Mouse (Mus musculus): ENCODE data around the gene Agpat4.

Gene Agpat4

DNA sequence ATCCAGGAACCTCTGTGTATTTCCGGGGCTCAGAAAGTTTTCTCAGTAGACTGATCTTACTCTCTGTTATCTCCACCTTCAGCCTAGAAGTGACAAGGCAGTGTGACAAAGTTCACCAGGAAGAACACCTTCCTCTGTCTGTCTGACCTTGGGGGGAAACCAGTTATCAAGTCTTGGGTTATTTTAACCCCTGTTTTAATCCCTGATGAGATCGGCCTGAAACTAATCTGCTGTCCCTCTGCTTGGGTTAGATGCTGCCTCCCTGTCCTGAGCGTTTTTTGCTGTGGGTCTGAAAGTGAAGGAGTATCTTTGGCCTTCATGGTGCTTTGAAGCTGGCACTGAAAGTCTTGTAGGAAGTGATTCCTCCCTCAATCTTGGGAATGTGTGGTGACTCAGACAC is 4.7 kb downstream of the Agpat4 start:
- DNase-seq, result no peak

DNA sequence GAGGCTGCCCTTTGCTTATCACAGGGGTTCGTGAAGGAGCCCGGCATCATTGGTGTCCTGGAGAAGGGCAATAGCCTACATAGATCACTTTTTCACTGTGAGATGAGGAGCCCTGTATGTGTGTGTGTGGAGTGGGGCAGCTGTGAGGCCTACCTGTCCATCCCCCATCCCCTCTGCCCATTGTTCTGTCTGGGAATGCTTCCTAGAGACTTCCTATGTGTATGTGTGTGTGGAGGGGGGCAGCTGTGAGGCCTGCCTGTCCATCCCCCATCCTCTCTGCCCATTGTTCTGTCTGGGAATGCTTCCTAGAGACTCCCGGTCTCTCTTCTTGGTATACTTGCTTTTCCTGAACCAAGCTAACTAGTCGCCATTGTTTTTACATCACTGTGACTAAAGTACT is 8.6 kb downstream of the Agpat4 start:
- no peak for DNase-seq

DNA sequence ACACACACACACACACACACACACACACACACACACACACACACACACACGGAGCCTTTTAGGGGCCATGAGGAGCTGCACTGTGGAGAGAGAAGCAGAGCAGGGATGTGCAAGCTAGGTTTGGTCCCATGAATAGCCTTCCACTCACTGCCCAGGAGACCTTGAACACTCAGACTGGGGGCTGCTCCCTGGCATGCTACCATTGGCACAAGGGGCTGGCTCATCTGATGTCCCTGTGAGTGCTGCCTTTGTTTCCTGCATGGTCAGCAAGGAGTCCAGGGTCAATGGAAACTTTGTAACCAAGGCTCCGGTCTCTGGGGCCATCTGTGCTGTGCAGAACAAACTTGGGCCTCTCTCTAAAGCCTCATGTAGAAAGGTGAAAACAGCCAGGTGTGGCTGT is 10.5 kb downstream of the Agpat4 start:
- no peak for DNase-seq

DNA sequence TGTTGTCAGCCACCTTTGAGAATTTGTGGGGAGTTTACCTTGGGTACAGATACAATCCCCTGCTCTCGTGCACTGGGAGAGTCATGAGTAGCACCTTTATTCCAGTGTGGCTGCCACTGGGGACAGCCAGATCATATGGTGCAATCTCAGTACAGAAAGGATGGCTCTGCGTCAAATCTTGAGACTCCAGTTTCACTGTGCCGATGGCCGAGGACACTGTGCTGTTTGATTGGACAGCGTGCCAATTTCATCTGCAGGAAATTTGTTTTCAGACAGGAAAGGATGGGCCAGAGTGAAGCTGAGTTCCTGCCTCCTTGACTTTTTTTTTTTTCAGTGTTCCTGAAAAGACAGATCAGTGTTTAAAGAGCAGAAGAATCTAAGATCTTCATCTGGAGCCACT is 12.7 kb downstream of the Agpat4 start:
- no peak for DNase-seq

DNA sequence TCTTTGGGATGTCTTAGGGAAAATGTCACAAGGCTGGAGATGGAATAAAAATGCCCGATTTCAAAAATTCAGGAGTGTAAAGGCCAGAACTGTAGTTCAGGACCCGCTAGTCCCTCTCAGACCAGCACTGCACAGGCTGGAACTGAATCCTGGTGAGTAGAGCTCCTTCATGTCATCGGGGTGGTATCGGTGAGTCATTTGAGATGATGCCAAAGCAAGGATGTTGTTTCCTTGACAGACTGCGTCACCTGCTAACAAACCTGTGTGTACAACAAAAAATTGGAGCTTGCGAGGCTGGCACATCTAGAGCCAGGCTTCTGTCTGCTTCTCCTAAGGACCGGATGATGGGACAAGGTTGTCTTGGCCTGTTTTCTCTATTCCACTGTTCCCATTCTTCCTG is 13.1 kb downstream of the Agpat4 start:
- no peak for DNase-seq

DNA sequence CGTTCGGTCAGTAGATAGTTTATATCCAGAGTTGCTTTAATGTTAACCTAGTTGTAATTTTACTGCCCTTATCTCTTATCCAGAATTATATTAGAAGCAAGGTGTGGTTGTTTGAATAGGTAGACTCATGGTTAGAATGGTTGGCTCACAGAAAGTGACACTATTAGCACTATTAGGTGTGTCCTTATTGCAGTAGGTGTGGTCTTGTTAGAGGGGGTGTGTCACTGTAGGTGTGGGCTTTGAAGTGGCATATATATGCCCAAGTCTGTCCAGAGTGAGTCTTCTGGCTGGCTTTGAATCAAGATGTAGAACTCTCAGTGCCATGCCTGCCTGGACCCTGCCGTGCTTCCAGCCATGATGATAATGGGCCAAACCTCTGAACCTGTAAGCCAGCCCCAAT is 14.4 kb downstream of the Agpat4 start:
- no peak for DNase-seq

DNA sequence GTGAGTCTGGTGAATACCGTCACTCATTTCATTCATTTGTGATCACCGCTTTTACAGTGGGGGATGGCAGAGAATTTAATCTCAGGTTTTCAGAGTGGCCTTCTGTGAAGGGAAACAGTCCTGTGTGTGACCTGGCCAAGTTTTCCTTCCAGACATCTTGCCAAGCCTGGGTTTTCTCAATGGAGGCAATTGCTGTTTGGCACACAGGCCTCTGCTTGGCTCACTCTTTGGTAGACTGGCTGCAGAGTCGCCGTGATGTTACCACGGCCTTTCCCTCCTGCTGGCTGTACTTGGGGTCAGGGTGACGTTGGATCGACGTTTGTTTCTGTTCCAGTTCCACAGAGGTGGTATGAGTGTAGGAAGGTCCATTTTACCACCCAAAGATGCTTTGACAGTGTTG is 15.5 kb downstream of the Agpat4 start:
- no peak for DNase-seq

DNA sequence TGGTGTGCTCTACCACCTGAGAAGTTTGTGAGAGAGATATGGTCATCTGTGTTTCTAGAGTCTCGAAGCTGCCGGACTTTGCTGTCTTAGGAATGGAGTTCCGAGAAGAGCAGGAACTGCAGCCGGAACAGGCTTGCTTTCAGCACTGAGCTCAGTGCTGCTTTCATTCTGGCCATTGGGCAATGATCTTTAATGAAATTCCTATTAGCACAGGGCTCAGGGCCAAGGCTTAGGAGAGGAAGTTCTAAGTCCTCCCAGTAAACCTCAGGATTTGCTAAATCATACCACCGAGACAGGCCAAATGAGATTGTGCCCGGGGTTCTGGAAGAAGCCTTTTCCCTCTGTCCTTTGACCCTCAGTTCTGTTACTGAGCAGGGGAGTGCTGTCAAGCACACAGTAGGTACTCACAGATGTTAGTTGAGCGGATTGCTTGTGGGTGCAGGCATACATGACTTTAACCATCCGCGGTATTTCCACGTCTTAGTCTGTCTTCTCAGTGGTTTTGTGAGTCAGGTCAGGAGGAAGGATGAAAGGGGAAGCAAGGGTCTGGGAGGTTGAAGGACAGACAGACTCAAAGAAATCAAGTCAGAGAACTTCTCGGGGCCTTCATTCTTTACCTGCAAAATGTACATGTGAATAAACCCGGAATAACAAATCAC is 16.6 kb downstream of the Agpat4 start:
- DNase-seq, result no peak

DNA sequence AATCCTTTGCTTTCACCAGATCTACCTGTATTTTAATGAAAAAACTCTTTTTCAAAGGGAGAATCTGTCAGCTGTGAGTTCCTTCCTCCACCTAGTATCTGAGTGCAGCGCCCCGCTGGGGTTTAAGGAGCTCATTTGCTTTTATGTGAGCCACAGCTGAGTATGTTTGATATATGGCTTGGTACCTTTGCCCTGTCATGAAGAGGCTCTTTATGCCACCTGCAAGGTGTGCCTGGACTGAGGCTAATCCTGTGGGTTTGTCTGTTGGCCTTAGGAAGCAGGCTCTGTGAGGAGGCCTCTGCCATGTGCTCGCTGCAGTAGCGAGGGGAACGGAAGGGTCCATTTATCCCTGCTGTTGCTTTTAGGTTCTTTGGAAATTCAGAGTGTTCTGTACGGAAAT is 19.9 kb downstream of the Agpat4 start:
- no peak for DNase-seq

DNA sequence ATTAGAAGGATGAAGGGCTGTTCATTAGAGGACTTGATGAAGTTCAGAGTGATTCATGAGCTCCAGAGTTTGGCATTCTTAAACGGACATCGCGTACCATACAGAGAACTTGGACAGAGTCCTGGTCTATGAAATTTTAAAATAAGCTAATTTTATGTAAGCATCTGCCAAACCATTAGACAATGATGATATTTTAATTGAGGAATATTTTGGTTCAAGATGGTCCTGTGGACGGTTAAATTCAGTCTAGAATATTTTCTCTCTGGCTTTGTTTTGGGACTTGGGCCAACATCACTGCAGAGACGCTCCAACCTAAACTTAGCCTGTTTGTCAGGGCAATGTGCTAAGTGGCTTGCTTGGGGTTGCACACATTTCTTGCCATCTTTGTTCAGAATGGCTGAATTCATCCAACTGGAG is 25.5 kb downstream of the Agpat4 start:
- no peak for DNase-seq

DNA sequence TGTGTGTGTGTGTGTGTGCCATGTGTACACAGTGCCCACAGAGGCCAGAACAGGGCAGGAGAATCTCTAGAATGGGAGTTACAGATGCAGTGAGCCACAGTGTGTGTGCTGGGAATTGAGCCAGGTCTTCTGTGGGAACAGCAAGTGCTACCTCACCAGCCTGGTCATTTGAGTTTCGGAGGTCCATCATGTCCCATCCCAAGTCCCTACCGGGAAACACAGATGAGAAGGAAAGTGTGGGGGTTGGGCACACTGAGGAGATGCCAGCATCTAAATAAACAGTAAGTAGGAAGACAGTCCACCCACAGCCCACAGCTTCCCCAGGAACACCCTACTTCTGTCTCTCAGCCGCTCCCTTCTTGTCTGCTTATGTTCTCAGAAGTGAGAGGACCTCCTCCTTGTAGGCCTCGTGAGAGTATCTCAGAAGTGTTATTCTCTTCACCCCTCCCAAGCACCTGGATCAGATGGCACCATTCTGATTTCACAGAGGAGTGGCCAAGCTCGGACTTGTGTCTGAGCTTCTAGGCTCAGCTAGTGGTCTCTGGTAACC is 27.7 kb downstream of the Agpat4 start:
- DNase-seq, result no peak

DNA sequence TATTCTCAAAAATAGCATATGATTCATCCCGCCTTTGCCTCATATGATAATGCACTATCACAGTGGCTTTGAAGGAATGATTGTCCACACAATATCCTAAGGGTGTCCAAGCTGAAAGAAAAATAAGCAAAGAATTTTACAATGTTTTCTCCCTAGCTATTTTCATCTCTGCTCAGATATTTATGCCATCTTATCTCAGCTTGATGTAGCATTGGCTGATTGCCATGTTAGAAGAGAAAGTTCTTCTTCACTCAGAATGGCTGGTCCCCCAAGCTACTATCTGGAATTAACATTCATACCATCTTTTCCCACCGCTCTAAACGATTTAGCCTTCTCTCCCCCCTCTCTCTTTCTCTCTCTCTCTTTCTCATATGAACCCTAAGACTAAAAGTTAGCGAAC is 29.3 kb downstream of the Agpat4 start:
- DNase-seq, result no peak

DNA sequence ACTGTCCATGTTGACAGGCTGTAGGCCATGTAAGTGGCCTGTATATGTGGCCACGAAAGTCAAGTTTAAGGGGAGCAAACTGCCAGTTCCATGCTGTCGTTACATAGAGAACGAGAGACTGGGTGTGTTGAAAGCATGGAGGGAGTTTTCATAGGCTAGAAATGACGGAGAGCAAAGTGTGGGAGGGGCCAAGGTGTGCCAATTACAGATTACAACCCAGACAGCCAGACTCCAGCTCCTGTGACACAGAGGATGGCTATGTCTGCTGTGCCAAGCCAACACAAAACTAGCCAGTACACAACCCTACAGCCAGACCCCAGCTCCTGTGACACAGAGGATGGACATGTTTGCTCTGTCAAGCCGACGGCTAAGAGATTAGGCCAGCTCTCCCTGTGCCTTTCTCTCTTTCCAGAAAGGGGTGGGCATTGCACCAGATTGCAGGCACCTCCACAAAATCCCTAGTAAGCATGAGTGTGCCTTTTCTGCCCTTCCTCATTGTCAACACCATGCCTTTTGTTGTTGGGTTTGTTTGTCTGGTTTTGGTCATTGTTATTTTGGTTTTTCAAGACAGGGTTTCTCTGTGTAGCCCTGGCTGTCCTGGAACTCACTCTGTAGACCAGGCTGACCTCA is 30.8 kb downstream of the Agpat4 start:
- no peak for DNase-seq

DNA sequence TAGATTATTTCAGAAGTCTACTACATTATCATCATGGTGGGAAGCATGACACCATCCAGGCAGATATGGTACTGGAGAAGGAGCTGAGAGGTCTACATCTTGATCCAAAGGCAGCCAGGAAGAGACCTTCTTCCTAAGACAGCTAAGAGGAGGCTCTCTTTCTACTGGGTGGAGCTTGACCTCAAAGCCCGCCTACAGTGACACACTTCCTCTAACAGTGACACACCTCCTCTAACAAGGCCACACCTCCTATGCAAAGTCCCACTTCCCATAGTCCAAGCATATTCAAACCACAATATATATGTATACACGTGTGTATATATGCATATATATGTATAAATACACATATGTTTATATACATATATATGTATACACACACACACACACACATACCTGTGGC is 32.5 kb downstream of the Agpat4 start:
- DNase-seq, result no peak

DNA sequence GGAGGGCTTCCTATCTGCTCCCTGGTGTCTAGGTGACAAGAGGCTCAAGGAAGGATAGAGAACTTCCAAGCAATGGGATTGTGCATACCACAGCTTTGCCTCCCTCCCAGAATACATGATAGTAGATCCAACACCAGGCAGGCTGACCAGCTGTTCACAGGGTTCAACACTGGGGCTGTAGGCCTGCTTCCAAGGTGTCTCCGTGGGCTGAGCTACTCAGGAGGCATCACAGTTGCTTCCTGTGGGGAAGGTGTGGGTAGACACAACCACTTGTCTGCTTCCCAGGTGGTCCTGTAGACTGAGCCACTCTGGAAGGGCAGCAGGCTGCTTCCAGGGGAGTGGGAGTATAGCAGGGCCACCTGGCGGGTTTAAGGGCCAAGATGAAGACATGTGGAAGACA is 35.8 kb downstream of the Agpat4 start:
- no peak for DNase-seq

DNA sequence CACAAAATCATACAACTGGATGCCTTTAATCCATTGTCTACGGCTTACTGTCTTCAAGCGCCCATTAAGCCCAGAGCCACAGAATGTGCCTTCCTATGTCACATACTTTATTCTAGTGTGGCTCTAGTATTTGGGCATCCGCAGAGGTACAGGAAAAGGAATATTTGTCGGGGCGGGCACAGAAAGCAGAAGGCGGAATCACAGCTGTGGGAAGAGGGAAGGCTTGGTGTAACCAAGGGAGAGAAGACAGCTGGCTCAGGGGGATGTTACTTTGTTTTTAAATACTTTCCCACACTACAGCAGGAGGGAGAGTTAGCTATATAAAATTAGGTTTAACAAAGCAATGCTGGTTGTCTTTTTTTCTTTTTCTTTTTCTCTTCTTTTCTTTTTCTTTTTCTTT is 36.7 kb downstream of the Agpat4 start:
- DNase-seq, result no peak

DNA sequence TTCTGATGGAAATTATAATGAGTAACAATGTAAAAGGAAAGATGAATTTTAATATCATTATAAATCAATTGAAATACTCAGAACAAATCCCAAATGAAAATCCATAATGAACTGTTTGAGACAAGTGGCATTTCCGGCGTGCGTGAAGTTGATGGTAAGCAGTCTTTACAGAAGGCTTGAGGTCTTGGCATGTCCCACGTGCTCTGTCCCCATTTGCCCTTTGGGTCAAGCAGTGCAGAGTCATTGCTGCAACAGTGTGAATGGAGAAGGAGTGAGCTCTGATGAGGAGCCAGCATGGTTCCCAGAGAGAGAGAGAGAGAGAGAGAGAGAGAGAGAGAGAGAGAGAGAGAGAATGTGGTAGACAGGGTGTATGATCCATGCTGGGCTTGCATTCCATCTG is 37.4 kb downstream of the Agpat4 start:
- no peak for DNase-seq

DNA sequence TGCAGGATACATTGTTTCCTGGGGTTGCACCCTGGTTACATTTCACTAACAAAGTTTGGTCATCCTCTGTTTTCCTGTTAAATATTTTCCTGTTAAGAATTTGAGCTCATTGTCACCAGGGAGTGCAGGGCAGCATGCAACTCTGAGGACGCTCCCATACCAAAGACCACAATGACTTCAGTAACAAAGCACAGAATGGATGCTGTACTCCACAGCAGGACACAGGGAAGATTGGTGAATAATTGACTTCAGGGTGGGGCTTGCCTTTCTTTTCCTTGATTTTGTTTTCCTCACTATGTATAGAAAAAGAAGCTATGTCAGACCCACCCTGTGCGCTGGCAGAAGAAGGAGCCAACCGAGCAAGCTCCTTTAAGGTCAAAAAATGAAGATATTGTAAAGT is 38.2 kb downstream of the Agpat4 start:
- no peak for DNase-seq

DNA sequence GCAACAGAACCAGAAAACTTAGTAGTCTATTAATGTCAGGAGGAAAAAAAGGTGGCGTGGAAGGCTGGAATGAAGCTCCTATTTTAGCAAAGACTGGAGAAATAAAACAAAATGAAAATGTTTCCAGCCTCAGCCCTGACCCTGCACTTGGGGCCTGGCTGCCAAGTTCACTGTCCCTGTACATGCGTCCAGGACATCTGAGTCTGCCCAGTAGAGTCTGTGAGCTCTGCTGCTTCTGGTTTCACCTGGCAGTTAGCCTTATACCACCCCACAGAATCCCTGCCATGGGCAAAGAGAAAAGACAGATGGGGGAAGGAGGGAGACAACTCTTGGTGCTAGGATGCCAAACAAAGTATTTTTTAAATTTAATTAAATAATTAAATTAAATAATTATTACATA is 38.7 kb downstream of the Agpat4 start:
- no peak for DNase-seq

DNA sequence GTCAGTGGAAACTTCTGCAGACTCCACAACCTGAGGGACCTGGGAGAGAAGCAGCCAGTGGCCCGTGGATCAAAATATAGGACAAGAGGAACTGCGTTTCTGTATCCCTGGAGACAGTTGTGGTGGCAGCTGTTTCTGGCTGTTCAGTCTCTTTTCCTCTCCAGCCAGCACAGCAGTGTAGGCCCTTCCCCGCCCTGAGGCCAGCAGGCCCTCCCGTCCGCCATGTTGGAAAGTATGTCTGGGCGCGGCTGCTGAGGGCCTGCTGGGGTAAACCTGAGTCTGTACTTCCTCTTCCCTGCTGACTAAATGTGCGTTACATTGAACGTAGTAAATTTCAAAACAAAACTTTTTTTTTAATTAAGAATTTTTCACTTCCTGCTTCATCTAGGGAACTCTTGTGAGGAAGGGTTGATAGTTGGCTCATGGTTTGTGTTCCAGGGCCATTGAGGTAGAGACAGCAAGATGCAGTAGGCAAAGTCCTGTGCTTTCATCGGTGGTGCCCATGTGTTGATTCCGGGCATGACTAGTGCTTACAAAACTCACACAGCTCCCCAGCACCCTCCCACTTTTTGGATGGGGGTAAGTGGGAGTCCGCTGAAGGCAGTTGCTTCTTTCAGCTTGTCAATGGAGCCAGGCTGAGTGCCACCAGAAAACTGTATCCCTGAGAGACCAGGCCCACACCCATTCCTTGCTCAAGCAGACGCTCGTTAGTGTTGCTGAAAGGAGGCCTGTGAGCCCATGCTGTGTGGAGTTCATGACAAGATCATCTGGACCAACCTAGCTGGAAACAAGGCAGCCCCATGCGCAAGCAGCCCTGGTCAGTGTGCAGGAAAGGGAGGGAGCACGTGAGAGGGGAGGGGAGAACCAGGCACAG is 40.9 kb downstream of the Agpat4 start:
- no peak for DNase-seq

DNA sequence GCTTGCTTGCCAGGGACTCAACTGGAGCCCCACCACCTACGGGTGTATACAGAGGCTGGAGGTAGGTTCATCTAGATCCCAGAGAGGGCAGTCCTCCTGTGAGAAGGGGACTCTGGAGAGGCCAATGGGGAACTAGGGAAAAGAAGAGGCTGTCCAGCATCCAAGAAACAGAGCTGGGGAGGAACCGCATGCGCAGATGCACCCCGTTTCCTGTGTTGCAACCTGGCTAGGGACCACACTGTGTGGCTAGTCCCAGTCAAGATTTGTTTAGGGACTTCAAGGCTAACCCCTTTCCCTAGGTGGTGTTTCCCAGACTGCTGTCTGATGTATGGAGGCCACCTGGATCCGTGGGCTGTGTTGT is 41.5 kb downstream of the Agpat4 start:
- DNase-seq, result no peak

DNA sequence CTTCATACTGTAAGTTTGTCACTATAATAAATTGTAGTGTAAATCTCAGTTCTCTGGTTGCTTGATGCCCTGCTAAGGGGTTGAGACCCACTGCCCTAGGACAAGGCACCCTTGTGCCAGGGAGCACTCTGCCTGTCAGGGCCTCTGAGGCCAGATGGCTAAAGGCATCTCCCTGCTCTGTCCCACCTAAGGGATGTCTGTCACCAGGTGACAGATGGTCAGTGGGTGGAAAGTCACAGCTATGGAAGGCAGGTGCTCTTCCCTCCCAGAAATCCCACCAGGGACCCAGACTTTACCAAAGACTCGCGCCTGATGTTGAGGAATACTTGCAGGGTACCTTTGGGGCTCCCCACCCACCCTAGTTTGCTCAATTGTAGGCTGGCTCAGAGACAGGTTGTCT is 42.0 kb downstream of the Agpat4 start:
- no peak for DNase-seq

DNA sequence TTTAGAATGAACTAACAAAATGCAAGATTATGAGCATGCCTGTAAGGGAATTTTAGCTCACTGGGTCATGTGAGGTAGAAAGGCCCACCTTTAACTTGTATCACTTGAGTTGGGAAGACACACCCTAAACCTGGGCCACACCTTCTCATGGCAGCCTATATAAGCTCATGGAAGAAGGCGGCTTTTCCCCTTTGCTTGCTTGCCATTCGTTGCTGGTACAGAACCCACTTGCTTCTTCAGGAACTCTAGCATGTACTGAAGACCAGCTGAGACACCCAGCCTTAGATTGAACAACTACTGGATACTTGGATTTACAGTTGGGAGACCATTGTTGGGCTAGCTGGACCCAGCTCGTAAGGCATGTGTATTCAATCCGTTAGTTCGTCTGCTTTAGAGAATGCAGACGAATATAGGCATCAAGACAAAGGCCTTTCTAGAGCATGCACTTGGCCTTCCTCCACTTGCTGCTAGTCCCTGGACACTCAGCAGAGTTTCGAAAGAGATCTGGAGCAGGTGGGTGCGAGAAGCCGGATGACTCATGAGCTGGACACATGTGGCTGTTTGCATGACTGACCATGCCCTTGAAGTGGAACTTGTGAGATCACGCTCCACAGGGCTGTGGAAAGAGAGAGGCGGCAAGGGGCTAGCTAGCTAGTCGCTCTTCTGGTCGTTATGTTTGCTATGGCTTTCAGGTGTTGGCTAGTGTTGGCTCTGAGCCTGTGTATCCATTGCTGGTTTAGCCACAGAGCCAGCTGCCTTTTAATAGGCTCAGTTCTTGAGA is 42.7 kb downstream of the Agpat4 start:
- no peak for DNase-seq

All from retina, postnatal 1 day (tissue).